Mouse (Mus musculus) limb, embryonic 10.5 days (tissue): ENCODE measurements around the gene Zfp119b. TPM values are rescaled to one million over a fixed set of nuclear protein-coding genes. Genes with fewer than 3 reads are reported as not detected.

Experiments
- DNase-seq: peaks from one replicate; pipeline ENCODE4 v3.0.0-alpha.2; 2017; ENCODE audit warnings: low spot score
- H3K27ac ChIP-seq: fragments of 300-500 bp; sonication (generic); 2 replicates; pipeline ENCODE4 v1.5.1; 2016; ENCODE audit warnings: mild to moderate bottlenecking
- H3K27me3 ChIP-seq: fragments of 300-500 bp; sonication (generic); 2 replicates; pipeline ENCODE4 v1.6.1; 2016; ENCODE audit warnings: low read depth, mild to moderate bottlenecking; ENCODE audit not compliant: poor library complexity, severe bottlenecking
- H3K36me3 ChIP-seq: fragments of 300-500 bp; sonication (generic); 2 replicates; pipeline ENCODE4 v1.6.1; 2016; ENCODE audit warnings: mild to moderate bottlenecking, moderate library complexity
- H3K4me1 ChIP-seq: fragments of 300-500 bp; sonication (generic); 2 replicates; pipeline ENCODE4 v1.6.1; 2016
- H3K4me3 ChIP-seq: fragments of 300-500 bp; sonication (generic); 2 replicates; pipeline ENCODE4 v1.5.1; 2016; ENCODE audit warnings: mild to moderate bottlenecking, moderate library complexity
- H3K9me3 ChIP-seq: fragments of 300-500 bp; sonication (generic); replicated peaks from 2 replicates; pipeline ENCODE4 v1.6.1; 2016; ENCODE audit warnings: mild to moderate bottlenecking
- WGBS: fragments of 180-500 bp; shearing (Covaris S2); methylation state at CpG from one replicate; pipeline ENCODE4 v1.1.7; 2016; 5-methylcytosine and 5-hydroxymethylcytosine counted together
- polyA plus RNA-seq: library from polyadenylated mRNA; unstranded; fragments of >200 nt; fragmentation: Nextera tagmentation; extraction: Ambion mirVana; gene quantifications from 2 replicates; pipeline ENCODE4 v1.2.1, GENCODE M21; 2016

Zfp119b gene
- polyA plus RNA-seq, 1 experiment from 2014 or later, result 5.0 TPM

- 93% methylated on average over 10 of the region's 10 CpGs for WGBS
- H3K36me3 ChIP-seq, result peaks cover 80% of the 10 kb centered on the region
Observed at GRCm38 (mm10) chr17:55964496-55964895, 15.2 kb upstream of the Zfp119b start.

GRCm38 (mm10) chr17:55963171-55963570, 13.9 kb upstream of the Zfp119b start:
- no peak overlapping the region for H3K27ac ChIP-seq
- H3K4me3 ChIP-seq, result no peak overlapping the region
- WGBS, result 92% methylated on average over 14 of the region's 14 CpGs
- peaks cover 14% of the 10 kb centered on the region for H3K4me1 ChIP-seq
- peaks cover 74% of the 10 kb centered on the region for H3K36me3 ChIP-seq
- no peak for DNase-seq
- H3K9me3 ChIP-seq, result no peaks in the 10 kb centered on the region
- H3K27me3 ChIP-seq, result no peaks in the 10 kb centered on the region

More at GRCm38 (mm10) chr17:55964496-55964895, 15.2 kb upstream of the Zfp119b start:
- H3K9me3 ChIP-seq, result no peaks in the 10 kb centered on the region
- H3K4me3 ChIP-seq, result no peak overlapping the region
- no peak for DNase-seq
- peaks cover 13% of the 10 kb centered on the region for H3K4me1 ChIP-seq
- 0 out of 2 replicates have a peak, but pooled peaks cover 7% of the 10 kb centered on the region for H3K27me3 ChIP-seq
- no peak overlapping the region for H3K27ac ChIP-seq

- DNase-seq, result no peak
- Histone ChIP-seq H3K9me3 (no peaks in the 10 kb centered on the region), H3K4me1 (peaks cover 21% of the 10 kb centered on the region), H3K36me3 (peaks cover 58% of the 10 kb centered on the region), H3K27ac (no peak overlapping the region), H3K27me3 (no peaks in the 10 kb centered on the region), H3K4me3 (no peak overlapping the region)
- WGBS, result 93% methylated on average over 7 of the region's 7 CpGs
Observed at GRCm38 (mm10) chr17:55961631-55962030, 12.3 kb upstream of the Zfp119b start.

GRCm38 (mm10) chr17:55960791-55961190, 11.5 kb upstream of the Zfp119b start:
- peaks cover 30% of the 10 kb centered on the region for H3K4me1 ChIP-seq
- peak; percentile 26 for DNase-seq
- H3K4me3 ChIP-seq, result no peak overlapping the region
- no peaks in the 10 kb centered on the region for H3K9me3 ChIP-seq
- no peaks in the 10 kb centered on the region for H3K27me3 ChIP-seq
- peaks cover 50% of the 10 kb centered on the region for H3K36me3 ChIP-seq
- no peak overlapping the region for H3K27ac ChIP-seq

GRCm38 (mm10) chr17:55959946-55960740, 10.8 kb upstream of the Zfp119b start:
- Histone ChIP-seq H3K27me3 (peaks cover 6% of the 10 kb centered on the region), H3K36me3 (peaks cover 44% of the 10 kb centered on the region), H3K4me3 (peak overlapping the region; percentile 62), H3K27ac (peak overlapping the region; percentile 92; the same call in 1 of the 2 replicates), H3K4me1 (peaks cover 31% of the 10 kb centered on the region), H3K9me3 (no peaks in the 10 kb centered on the region)
- no peak for DNase-seq
- 81% methylated on average over 10 of the region's 10 CpGs for WGBS

GRCm38 (mm10) chr17:55958918-55959728, 9.8 kb upstream of the Zfp119b start, which contains the start of gene Yju2:
Gene Yju2 (plus strand): TSS chr17:55959099.
- peaks cover 34% of the 10 kb centered on the region for H3K36me3 ChIP-seq
- under 1% methylated on average over 45 of the region's 46 CpGs for WGBS

GRCm38 (mm10) chr17:55958584-55958886, 9.2 kb upstream of the Zfp119b start:
- H3K36me3 ChIP-seq, result peaks cover 28% of the 10 kb centered on the region
- H3K27me3 ChIP-seq, result peaks cover 18% of the 10 kb centered on the region
- H3K27ac ChIP-seq, result peak overlapping the region; percentile 92
- H3K9me3 ChIP-seq, result no peaks in the 10 kb centered on the region
- no peak for DNase-seq
- peak overlapping the region; percentile 62 for H3K4me3 ChIP-seq
- 25% methylated on average over 2 of the region's 2 CpGs for WGBS
- peaks cover 31% of the 10 kb centered on the region for H3K4me1 ChIP-seq

More at GRCm38 (mm10) chr17:55958918-55959728, 9.8 kb upstream of the Zfp119b start, which contains the start of gene Yju2:
- Histone ChIP-seq H3K9me3 (no peaks in the 10 kb centered on the region), H3K27me3 (peaks cover 16% of the 10 kb centered on the region), H3K4me1 (peaks cover 31% of the 10 kb centered on the region), H3K4me3 (peak within 1 kb of the TSS; percentile 62), H3K27ac (peak within 1 kb of the TSS; percentile 92)
- DNase-seq, result peak; percentile 93

- DNase-seq, result peak; percentile 18
- peaks cover 22% of the 10 kb centered on the region for H3K36me3 ChIP-seq
- H3K9me3 ChIP-seq, result no peaks in the 10 kb centered on the region
- H3K27me3 ChIP-seq, result peaks cover 18% of the 10 kb centered on the region
- WGBS, result 82% methylated on average over 13 of the region's 13 CpGs
- peak overlapping the region; percentile 62 for H3K4me3 ChIP-seq
- H3K4me1 ChIP-seq, result peaks cover 31% of the 10 kb centered on the region
- H3K27ac ChIP-seq, result peak overlapping the region; percentile 92
Observed at GRCm38 (mm10) chr17:55957726-55958583, 8.7 kb upstream of the Zfp119b start.

GRCm38 (mm10) chr17:55957168-55957567, 7.9 kb upstream of the Zfp119b start:
- peak; percentile 82 for DNase-seq
- Histone ChIP-seq H3K9me3 (no peaks in the 10 kb centered on the region), H3K27ac (no peak overlapping the region), H3K4me3 (no peak overlapping the region; the same call in 1 of the 2 replicates), H3K4me1 (peaks cover 31% of the 10 kb centered on the region), H3K36me3 (peaks cover 18% of the 10 kb centered on the region), H3K27me3 (peaks cover 18% of the 10 kb centered on the region)
- WGBS, result 20% methylated on average over 9 of the region's 9 CpGs

GRCm38 (mm10) chr17:55956591-55956990, 7.3 kb upstream of the Zfp119b start:
- Histone ChIP-seq H3K27me3 (peaks cover 18% of the 10 kb centered on the region), H3K4me1 (peaks cover 31% of the 10 kb centered on the region), H3K4me3 (peak overlapping the region; percentile 61), H3K36me3 (peaks cover 12% of the 10 kb centered on the region), H3K9me3 (no peaks in the 10 kb centered on the region), H3K27ac (no peak overlapping the region)
- DNase-seq, result no peak
- 41% methylated on average over 6 of the region's 6 CpGs for WGBS

GRCm38 (mm10) chr17:55956129-55956528, 6.8 kb upstream of the Zfp119b start:
- 2% methylated on average over 26 of the region's 26 CpGs for WGBS
- H3K27ac ChIP-seq, result peak overlapping the region; percentile 50; the same call in 1 of the 2 replicates
- peaks cover 31% of the 10 kb centered on the region for H3K4me1 ChIP-seq

GRCm38 (mm10) chr17:55954229-55954628, 4.9 kb upstream of the Zfp119b start:
- H3K4me1 ChIP-seq, result peaks cover 23% of the 10 kb centered on the region
- DNase-seq, result peak; percentile 27
- H3K27me3 ChIP-seq, result peaks cover 18% of the 10 kb centered on the region
- no peak overlapping the region for H3K27ac ChIP-seq
- no peaks in the 10 kb centered on the region for H3K9me3 ChIP-seq
- H3K4me3 ChIP-seq, result no peak overlapping the region
- 36% methylated on average over 16 of the region's 16 CpGs for WGBS
- no peaks in the 10 kb centered on the region for H3K36me3 ChIP-seq

More at GRCm38 (mm10) chr17:55956129-55956528, 6.8 kb upstream of the Zfp119b start:
- Histone ChIP-seq H3K9me3 (no peaks in the 10 kb centered on the region), H3K27me3 (peaks cover 18% of the 10 kb centered on the region), H3K36me3 (peaks cover 7% of the 10 kb centered on the region), H3K4me3 (peak overlapping the region; percentile 61)
- peak; percentile 84 for DNase-seq
